Mouse (Mus musculus): Measurements from ENCODE around the gene Aldh3a1. TPM values are rescaled to one million over a fixed set of nuclear protein-coding genes. Genes with fewer than 3 reads are reported as not detected.
"Not testable (repeated sequence)": the region's sequence is repeated elsewhere in the genome, so short reads cannot be mapped to it uniquely, and the experiment has no call there.

The Aldh3a1 gene
- 0.62 and 1.5 TPM in 2 replicates for polyA plus RNA-seq (2015; fragmentation: Nextera tagmentation; extraction: Ambion mirVana)

DNA sequence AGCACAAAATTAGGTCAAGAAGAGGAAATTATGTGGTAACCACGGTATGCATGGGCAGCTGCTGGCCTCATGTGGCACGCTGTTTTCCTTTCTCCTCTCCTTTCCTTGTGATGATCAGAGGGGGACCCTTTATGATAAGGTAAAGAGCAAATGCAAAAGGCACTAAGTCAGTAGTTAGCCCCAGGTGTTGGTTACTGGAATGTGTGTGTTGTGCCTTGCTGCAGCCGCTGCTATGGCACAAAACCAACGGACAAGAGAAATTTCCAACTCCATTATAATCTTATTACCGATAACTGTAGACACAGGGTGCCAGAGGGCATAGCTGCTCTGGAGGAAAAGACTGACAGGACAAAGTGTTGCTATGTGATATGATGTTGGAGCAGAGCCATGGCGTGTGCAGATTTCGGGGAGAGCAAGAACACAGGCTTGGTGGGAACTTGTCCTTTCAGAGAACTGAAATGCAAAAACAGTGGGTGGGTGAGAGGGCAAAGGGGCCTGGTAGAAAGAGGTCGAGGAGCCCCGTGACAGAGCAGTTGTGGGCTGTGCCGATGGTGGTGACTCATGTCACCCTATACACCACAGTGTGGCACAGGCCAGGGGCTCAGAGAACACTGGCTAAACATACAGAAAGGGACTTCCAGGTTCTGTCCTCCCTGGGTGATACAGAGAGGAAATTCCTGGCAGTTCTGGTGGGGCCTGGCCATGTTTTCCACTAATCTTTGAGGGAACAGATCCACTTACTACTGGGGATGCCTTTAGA is at the start of gene Aldh3a1:
Gene Aldh3a1 (plus strand): TSS at position 51 of the 760 bp plus-strand sequence.
- ATAC-seq (ENCODE audit: insufficient number of reproducible peaks, low FRiP score, low TSS enrichment, low read depth), result no peak
- Histone ChIP-seq H3K9me3 (no peaks in the 10 kb centered on the region), H3K4me3 (no peak within 1 kb of the TSS), H3K9ac (no peak within 1 kb of the TSS), H3K4me1 (peaks cover 31% of the 10 kb centered on the region), H3K36me3 (no peaks in the 10 kb centered on the region), H3K4me2 (no peak within 1 kb of the TSS), H3K27ac (peak within 1 kb of the TSS; percentile 47; the same call in 1 of the 2 replicates), H3K27me3 (peaks cover 9% of the 10 kb centered on the region; the same call in 1 of the 2 replicates)
- WGBS, result 36% methylated on average over 10 of the region's 10 CpGs

DNA sequence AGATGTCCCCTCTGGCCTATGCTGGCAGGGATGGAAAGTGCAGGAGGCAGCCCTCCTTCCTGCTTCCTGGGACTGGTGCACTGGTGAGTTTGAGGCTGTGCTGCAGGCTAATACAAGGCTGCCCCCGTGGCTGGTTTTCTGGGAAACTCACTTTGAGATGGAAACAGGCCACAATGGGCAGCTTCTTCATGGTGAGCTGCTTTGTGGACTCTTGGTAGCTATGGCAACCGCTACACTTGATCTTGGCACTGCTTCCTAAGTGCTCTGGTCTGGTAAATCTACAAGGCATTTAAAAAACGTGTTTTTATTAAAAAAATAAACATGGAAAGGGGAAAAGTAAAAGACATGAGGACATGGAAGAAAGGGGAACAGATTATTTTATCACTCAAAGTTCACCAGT is 49.2 kb upstream of the Aldh3a1 start:
- no peak overlapping the region for H3K4me3 ChIP-seq
- ATAC-seq (ENCODE audit: insufficient number of reproducible peaks, low FRiP score, low TSS enrichment, low read depth), result no peak
- H3K4me2 ChIP-seq, result no peak overlapping the region
- no peak overlapping the region for H3K27ac ChIP-seq
- no peaks in the 10 kb centered on the region for H3K4me1 ChIP-seq
- WGBS, result 79% methylated on average over 3 of the region's 3 CpGs
- H3K9ac ChIP-seq, result no peak overlapping the region
- H3K36me3 ChIP-seq, result peaks cover 99% of the 10 kb centered on the region
- H3K9me3 ChIP-seq, result no peaks in the 10 kb centered on the region
- no peaks in the 10 kb centered on the region for H3K27me3 ChIP-seq

- 79% methylated on average over 11 of the region's 11 CpGs for WGBS
- no peak for ATAC-seq (ENCODE audit: insufficient number of reproducible peaks, low FRiP score, low TSS enrichment, low read depth)
- Histone ChIP-seq H3K36me3 (peaks cover 99% of the 10 kb centered on the region), H3K9me3 (no peaks in the 10 kb centered on the region), H3K27me3 (no peaks in the 10 kb centered on the region), H3K4me3 (no peak overlapping the region), H3K27ac (no peak overlapping the region), H3K4me1 (no peaks in the 10 kb centered on the region), H3K9ac (no peak overlapping the region), H3K4me2 (no peak overlapping the region)
Observed at GRCm38 (mm10) chr11:61159796-61160732, 47.3 kb upstream of the Aldh3a1 start.

- ATAC-seq (ENCODE audit: insufficient number of reproducible peaks, low FRiP score, low TSS enrichment, low read depth), result no peak
- no peaks in the 10 kb centered on the region for H3K9me3 ChIP-seq
- H3K9ac ChIP-seq, result no peak overlapping the region
- H3K4me1 ChIP-seq, result no peaks in the 10 kb centered on the region
- WGBS, result 92% methylated on average over 13 of the region's 13 CpGs
- H3K27ac ChIP-seq, result no peak overlapping the region
- H3K4me2 ChIP-seq, result no peak overlapping the region
- peaks cover 99% of the 10 kb centered on the region for H3K36me3 ChIP-seq
- no peak overlapping the region for H3K4me3 ChIP-seq
- no peaks in the 10 kb centered on the region for H3K27me3 ChIP-seq
Observed at GRCm38 (mm10) chr11:61161121-61161520, 46.2 kb upstream of the Aldh3a1 start.

- peaks cover 98% of the 10 kb centered on the region for H3K36me3 ChIP-seq
- H3K27ac ChIP-seq, result no peak overlapping the region
- H3K4me1 ChIP-seq, result no peaks in the 10 kb centered on the region
- no peak overlapping the region for H3K4me3 ChIP-seq
- no peaks in the 10 kb centered on the region for H3K9me3 ChIP-seq
- WGBS, result 94% methylated on average over 14 of the region's 14 CpGs
- ATAC-seq (ENCODE audit: insufficient number of reproducible peaks, low FRiP score, low TSS enrichment, low read depth), result no peak
- H3K4me2 ChIP-seq, result no peak overlapping the region
- no peaks in the 10 kb centered on the region for H3K27me3 ChIP-seq
- H3K9ac ChIP-seq, result no peak overlapping the region
Observed at GRCm38 (mm10) chr11:61162776-61163175, 44.6 kb upstream of the Aldh3a1 start.

GRCm38 (mm10) chr11:61163341-61163740 is 44.0 kb upstream of the Aldh3a1 start:
- no peaks in the 10 kb centered on the region for H3K9me3 ChIP-seq
- no peaks in the 10 kb centered on the region for H3K4me1 ChIP-seq
- WGBS, result 80% methylated on average over 3 of the region's 3 CpGs
- no peak overlapping the region for H3K27ac ChIP-seq
- no peak for ATAC-seq (ENCODE audit: insufficient number of reproducible peaks, low FRiP score, low TSS enrichment, low read depth)
- no peak overlapping the region for H3K4me3 ChIP-seq
- H3K9ac ChIP-seq, result no peak overlapping the region
- H3K27me3 ChIP-seq, result no peaks in the 10 kb centered on the region
- peaks cover 98% of the 10 kb centered on the region for H3K36me3 ChIP-seq
- no peak overlapping the region for H3K4me2 ChIP-seq

DNA sequence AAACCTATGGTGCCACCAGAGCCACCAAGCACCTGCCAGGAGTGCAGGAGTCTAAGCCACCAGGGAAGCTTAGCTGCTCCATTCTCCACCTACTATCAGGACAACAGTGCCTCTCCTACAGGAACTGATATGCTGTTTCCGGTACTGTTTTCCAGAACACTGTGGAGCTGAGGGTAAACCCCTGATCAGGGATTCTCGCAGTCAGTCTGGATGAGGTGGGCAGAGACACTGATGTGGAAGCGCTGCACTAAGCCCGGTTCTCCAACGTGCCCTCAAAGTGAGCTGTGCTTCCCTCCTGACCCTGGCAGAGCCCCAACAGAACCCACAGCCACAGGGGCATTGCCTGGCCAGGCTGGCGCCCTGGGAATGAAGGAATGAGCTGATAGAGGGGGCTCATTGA is 43.0 kb upstream of the Aldh3a1 start:
- H3K36me3 ChIP-seq, result peaks cover 89% of the 10 kb centered on the region
- ATAC-seq (ENCODE audit: insufficient number of reproducible peaks, low FRiP score, low TSS enrichment, low read depth), result no peak
- H3K9ac ChIP-seq, result no peak overlapping the region

GRCm38 (mm10) chr11:61164881-61165280 is 42.5 kb upstream of the Aldh3a1 start:
- Histone ChIP-seq H3K9me3 (no peaks in the 10 kb centered on the region), H3K9ac (no peak overlapping the region), H3K4me1 (0 out of 2 replicates have a peak, but pooled peaks cover 5% of the 10 kb centered on the region), H3K4me2 (no peak overlapping the region), H3K27ac (no peak overlapping the region), H3K27me3 (no peaks in the 10 kb centered on the region), H3K4me3 (no peak overlapping the region), H3K36me3 (peaks cover 84% of the 10 kb centered on the region)
- 92% methylated on average over 10 of the region's 10 CpGs for WGBS
- no peak for ATAC-seq (ENCODE audit: insufficient number of reproducible peaks, low FRiP score, low TSS enrichment, low read depth)

More for the DNA sequence above, 43.0 kb upstream of the Aldh3a1 start:
- H3K4me1 ChIP-seq, result 0 out of 2 replicates have a peak, but pooled peaks cover 4% of the 10 kb centered on the region
- 95% methylated on average over 6 of the region's 6 CpGs for WGBS
- no peak overlapping the region for H3K4me2 ChIP-seq
- H3K9me3 ChIP-seq, result no peaks in the 10 kb centered on the region
- H3K27me3 ChIP-seq, result no peaks in the 10 kb centered on the region
- no peak overlapping the region for H3K4me3 ChIP-seq
- H3K27ac ChIP-seq, result no peak overlapping the region

DNA sequence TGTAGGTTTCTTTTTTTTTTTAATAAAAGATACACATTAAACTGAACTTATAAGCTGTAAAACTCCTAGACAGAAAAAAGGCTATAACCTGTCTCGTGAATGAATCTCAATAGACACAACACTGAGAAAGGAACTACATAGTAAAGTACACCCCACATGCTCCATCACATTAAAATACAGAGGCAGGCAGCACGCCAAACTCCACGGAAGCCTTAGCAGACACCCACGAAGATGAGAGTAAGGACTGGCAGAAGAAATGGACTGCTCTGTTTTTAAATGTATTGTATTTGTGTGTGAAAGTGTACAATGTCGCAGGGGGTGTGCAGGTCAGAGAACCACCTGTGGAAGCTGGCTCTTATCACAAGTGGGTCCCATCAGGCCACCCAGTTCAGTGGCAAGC is 37.2 kb upstream of the Aldh3a1 start:
- Histone ChIP-seq H3K9ac (no peak overlapping the region), H3K4me1 (peaks cover 28% of the 10 kb centered on the region), H3K36me3 (peaks cover 31% of the 10 kb centered on the region), H3K4me2 (no peak overlapping the region), H3K27ac (no peak overlapping the region), H3K4me3 (no peak overlapping the region), H3K27me3 (no peaks in the 10 kb centered on the region), H3K9me3 (no peaks in the 10 kb centered on the region)
- no peak for ATAC-seq (ENCODE audit: insufficient number of reproducible peaks, low FRiP score, low TSS enrichment, low read depth)
- 70% methylated on average over 5 of the region's 5 CpGs for WGBS

DNA sequence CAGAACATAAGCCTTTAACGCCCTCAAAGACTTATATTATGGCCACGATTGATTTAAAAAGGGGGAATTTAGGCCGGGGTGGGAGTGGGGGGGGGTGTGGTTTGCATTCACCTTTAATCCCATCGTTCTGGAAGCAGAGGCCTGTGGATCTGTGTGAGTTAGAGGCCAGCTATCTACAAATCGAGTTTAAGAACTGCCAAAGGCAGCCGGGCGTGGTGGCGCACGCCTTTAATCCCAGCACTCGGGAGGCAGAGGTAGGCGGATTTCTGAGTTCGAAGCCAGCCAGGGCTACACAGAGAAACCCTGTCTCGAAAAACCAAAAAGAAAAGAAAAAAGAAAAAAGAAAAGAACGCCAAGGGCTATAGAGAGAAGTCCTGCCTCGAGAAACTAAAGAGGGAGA is 33.9 kb upstream of the Aldh3a1 start:
- H3K27me3 ChIP-seq; H3K9me3 ChIP-seq; ATAC-seq (ENCODE audit: insufficient number of reproducible peaks, low FRiP score, low TSS enrichment, low read depth); H3K27ac ChIP-seq; H3K9ac ChIP-seq; H3K36me3 ChIP-seq: not testable (repeated sequence)
- WGBS, result 33% methylated on average over 15 of the region's 15 CpGs
- Histone ChIP-seq H3K4me2 (peak overlapping the region; percentile 52), H3K4me3 (peak overlapping the region; percentile 100), H3K4me1 (peaks cover 28% of the 10 kb centered on the region)

- Histone ChIP-seq H3K9me3 (no peaks in the 10 kb centered on the region), H3K27me3 (no peaks in the 10 kb centered on the region), H3K4me1 (peaks cover 24% of the 10 kb centered on the region), H3K36me3 (no peaks in the 10 kb centered on the region), H3K4me2 (peak overlapping the region; percentile 52), H3K9ac (peak overlapping the region; percentile 100), H3K27ac (peak overlapping the region; percentile 98), H3K4me3 (peak overlapping the region; percentile 100)
- ATAC-seq (ENCODE audit: insufficient number of reproducible peaks, low FRiP score, low TSS enrichment, low read depth), result peak; percentile 26
- WGBS, result 0% methylated on average over 28 of the region's 28 CpGs
Observed at GRCm38 (mm10) chr11:61174291-61174820, 33.0 kb upstream of the Aldh3a1 start.

Measured in limb, embryonic 15.5 days (tissue).